Mouse (Mus musculus) megakaryocyte-erythroid progenitor cell, adult 5-6 weeks (primary cell): Measurements from ENCODE around the gene Gdf15. TPM values are rescaled to one million over a fixed set of nuclear protein-coding genes. Genes with fewer than 3 reads are reported as not detected.

ENCODE experiments used
- ATAC-seq: replicated peaks from 2 replicates; pipeline ENCODE4 v1.8.0; 2016; ENCODE audit warnings: mild to moderate bottlenecking, inconsistent platforms; ENCODE audit not compliant: severe bottlenecking, poor library complexity, low FRiP score, low TSS enrichment
- total RNA-seq, 2 experiments: library from RNA; stranded (forward) in 1 of 2; stranded (reverse) in 1 of 2; fragments of 200-1000, 215-1000 nt in 1 of 2; fragments of >200 nt in 1 of 2; fragmentation: Nextera tagmentation in 1 of 2; gene quantifications; 2 replicates each; pipeline ENCODE4 v1.2.3; 2014 to 2017

Gene Gdf15
- total RNA-seq, 2 experiments from 2014 or later = not detected

GRCm38 (mm10) chr8:70609368-70609848 is 22.8 kb downstream of the Gdf15 start:
- no peak for ATAC-seq

- no peak for ATAC-seq
Measured at GRCm38 (mm10) chr8:70608749-70609367, 23.4 kb downstream of the Gdf15 start, which contains the start of gene Ssbp4. Gene Ssbp4, minus strand, starts transcription at chr8:70608872.

- ATAC-seq = 0 out of 2 replicates have a peak, but pooled peaks have one; percentile 2
Measured at GRCm38 (mm10) chr8:70607898-70608748, 24.1 kb downstream of the Gdf15 start.

- no peak for ATAC-seq
Measured at GRCm38 (mm10) chr8:70607603-70607897, 24.7 kb downstream of the Gdf15 start.

- no peak for ATAC-seq
Measured at GRCm38 (mm10) chr8:70606780-70607602, 25.3 kb downstream of the Gdf15 start.

- ATAC-seq = no peak
Measured at GRCm38 (mm10) chr8:70605871-70606779, 26.1 kb downstream of the Gdf15 start.

- ATAC-seq = no peak
Measured at GRCm38 (mm10) chr8:70604558-70604957, 27.7 kb downstream of the Gdf15 start.

GRCm38 (mm10) chr8:70602139-70602811 is 30.0 kb downstream of the Gdf15 start:
- no peak for ATAC-seq

GRCm38 (mm10) chr8:70601271-70601649 is 31.0 kb downstream of the Gdf15 start:
- peak; percentile 58 for ATAC-seq

- no peak for ATAC-seq
Measured at GRCm38 (mm10) chr8:70600473-70601270, 31.6 kb downstream of the Gdf15 start.

GRCm38 (mm10) chr8:70599507-70600290 is 32.6 kb downstream of the Gdf15 start:
- ATAC-seq = no peak

DNA sequence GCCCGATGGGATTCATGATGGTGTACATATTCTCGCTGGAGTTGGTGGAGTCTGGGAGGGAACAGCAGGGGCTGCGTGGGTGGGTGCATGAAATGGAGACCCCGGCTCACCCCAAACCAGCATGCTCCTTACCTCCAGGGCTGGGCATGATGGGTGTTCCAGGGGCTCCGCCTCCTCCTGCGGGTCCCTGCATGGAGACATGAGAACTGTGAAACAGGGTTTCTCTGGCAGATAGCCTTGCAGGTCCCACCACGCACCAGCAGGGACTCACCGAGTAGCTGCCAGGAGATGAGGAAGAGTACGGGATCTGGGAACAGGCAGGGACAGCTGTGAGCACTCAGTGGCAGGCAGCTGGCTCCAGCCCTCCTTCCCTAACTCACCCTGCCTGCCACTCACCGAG is 33.5 kb downstream of the Gdf15 start:
- no peak for ATAC-seq

- ATAC-seq = no peak
Measured at GRCm38 (mm10) chr8:70598283-70598682, 34.0 kb downstream of the Gdf15 start.

- no peak for ATAC-seq
Measured at GRCm38 (mm10) chr8:70597417-70598272, 34.6 kb downstream of the Gdf15 start.

DNA sequence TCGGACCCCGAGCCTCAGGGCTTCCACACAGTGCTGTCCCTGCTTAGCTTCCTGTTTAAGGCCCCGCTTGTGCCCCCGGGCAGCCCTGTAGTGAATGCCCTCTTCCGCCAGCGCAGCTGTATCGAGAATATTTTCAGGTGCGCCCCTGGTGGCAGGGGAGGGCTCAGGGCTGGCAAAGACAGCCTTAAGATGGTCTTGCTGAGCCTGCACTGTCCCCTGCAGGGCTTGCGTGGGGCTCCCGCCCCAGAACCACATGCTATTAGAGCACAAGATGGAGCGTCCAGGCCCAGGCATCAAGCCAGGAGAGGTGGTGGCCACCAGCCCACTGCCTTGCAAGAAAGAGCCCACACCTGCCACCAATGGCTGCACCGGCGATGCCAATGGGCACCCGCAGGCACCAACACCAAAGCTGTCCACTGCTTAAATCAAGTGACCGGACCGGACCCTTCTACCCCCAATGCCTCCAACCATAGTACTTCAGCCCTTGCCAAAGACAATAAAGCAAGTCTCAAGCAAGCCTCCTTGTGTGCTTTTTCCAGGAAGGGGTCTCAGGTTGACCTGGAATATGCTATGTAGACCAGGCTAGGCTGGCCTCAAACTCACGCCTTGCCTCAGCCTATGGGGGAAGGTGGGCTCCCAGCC is 35.4 kb downstream of the Gdf15 start:
- no peak for ATAC-seq

- ATAC-seq = no peak
Measured at GRCm38 (mm10) chr8:70596216-70596615, 36.0 kb downstream of the Gdf15 start.
